Mouse (Mus musculus) neural tube, embryonic 10.5 days (tissue): Measurements from ENCODE around the gene Creld1.

ENCODE experiments used
- DNase-seq: peaks from one replicate; pipeline ENCODE4 v3.0.0-alpha.2; 2017; ENCODE audit warnings: low spot score; ENCODE audit errors: extremely low spot score

Creld1 gene

GRCm38 (mm10) chr6:113469432-113469831 is 13.7 kb upstream of the Creld1 start:
- DNase-seq, result peak; percentile 80

- no peak for DNase-seq
Observed at GRCm38 (mm10) chr6:113471297-113471936, 11.7 kb upstream of the Creld1 start, which contains the start of gene Il17rc. Il17rc (plus strand) TSS chr6:113471427.

- no peak for DNase-seq
Observed at GRCm38 (mm10) chr6:113472061-113472460, 11.0 kb upstream of the Creld1 start.

GRCm38 (mm10) chr6:113473246-113473645 is 9.9 kb upstream of the Creld1 start:
- no peak for DNase-seq

GRCm38 (mm10) chr6:113473715-113474114 is 9.4 kb upstream of the Creld1 start:
- DNase-seq, result no peak

- no peak for DNase-seq
Observed at GRCm38 (mm10) chr6:113477353-113477752, 5.7 kb upstream of the Creld1 start.

- DNase-seq, result no peak
Observed at GRCm38 (mm10) chr6:113478906-113479305, 4.2 kb upstream of the Creld1 start.

GRCm38 (mm10) chr6:113480555-113481373 is 2.3 kb upstream of the Creld1 start:
- DNase-seq, result no peak

- no peak for DNase-seq
Observed at GRCm38 (mm10) chr6:113482477-113483099, 509 bp upstream of the Creld1 start.

- DNase-seq, result peak; percentile 40
Observed at GRCm38 (mm10) chr6:113483729-113484128, 632 bp downstream of the Creld1 start.

- no peak for DNase-seq
Observed at GRCm38 (mm10) chr6:113487125-113487576, 4.1 kb downstream of the Creld1 start.

GRCm38 (mm10) chr6:113489410-113489809 is 6.3 kb downstream of the Creld1 start:
- DNase-seq, result no peak

GRCm38 (mm10) chr6:113492101-113492864 is 9.2 kb downstream of the Creld1 start:
- DNase-seq, result no peak

GRCm38 (mm10) chr6:113494258-113494788 is 11.2 kb downstream of the Creld1 start:
- DNase-seq, result peak; percentile 81

- DNase-seq, result no peak
Observed at GRCm38 (mm10) chr6:113495071-113495675, 12.1 kb downstream of the Creld1 start.

- DNase-seq, result no peak
Observed at GRCm38 (mm10) chr6:113499346-113499745, 16.2 kb downstream of the Creld1 start.

- DNase-seq, result peak; percentile 48
Observed at GRCm38 (mm10) chr6:113501388-113502084, 18.4 kb downstream of the Creld1 start, which contains the start of gene Prrt3. Prrt3 (minus strand) TSS chr6:113501931.

- no peak for DNase-seq
Observed at GRCm38 (mm10) chr6:113502801-113503200, 19.7 kb downstream of the Creld1 start.

- DNase-seq, result no peak
Observed at GRCm38 (mm10) chr6:113505689-113506088, 22.6 kb downstream of the Creld1 start.

- no peak for DNase-seq
Observed at GRCm38 (mm10) chr6:113507130-113507529, 24.0 kb downstream of the Creld1 start.
